ENCODE assay signal across 15 mouse cellular contexts in the genomic region with DNA sequence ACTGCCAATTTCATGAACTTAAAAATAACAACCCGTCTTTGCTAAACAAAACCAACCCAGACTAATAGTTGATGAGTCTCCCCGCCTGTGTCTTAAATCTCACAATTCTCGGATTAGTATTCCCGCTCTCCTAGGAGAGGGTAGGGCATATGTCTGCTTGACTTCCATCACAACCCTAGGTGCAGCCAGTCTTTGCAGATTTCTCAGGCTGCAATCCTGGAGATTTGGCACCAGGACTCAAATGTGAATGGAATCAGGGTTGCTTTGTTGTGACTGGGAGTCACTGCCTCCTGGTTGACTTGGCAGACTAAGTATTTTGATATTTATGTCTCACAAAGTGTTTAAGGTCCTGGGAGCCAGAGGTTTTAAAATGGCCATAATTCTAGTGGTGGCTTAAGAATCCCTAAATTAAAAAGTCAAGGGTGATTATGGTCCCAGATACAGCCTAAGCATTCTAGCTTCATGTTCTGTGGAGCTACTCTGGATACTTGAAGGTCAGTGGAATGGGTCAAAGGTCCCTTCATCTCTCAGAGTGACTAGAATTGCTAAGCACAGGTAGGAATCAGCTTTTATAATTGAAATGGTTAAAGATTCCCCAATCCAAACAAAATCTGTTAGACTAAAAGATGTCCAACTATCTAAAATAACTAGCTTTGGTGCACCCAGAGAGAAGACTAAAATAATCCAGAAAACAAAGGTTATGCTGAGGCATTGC. TPM values are rescaled to one million over a fixed set of nuclear protein-coding genes. Genes with fewer than 3 reads are reported as not detected.
A peak's percentile ranks its signal among the peaks of the same experiment; 100 is the strongest.
DNase-seq lines count a peak whose midpoint lies in the region; ATAC-seq and TF ChIP-seq lines count a peak whose summit lies in the region.
"Had no signal": no experiment of that assay in that cellular context is flagged by ENCODE, and none has a peak within 500 bp of the region (broad histone marks: within the 10 kb centered on the region; RNA-seq: fewer than 3 reads in every experiment).

No protein-coding gene starts in this region.

- no peaks in the 10 kb centered on the region for H3K36me3 ChIP-seq in heart, embryonic 15.5 days
- H3K36me3 ChIP-seq in kidney, embryonic 15.5 days, result no peaks in the 10 kb centered on the region
- H3K36me3 ChIP-seq in stomach, embryonic 16.5 days (ENCODE audit: control insufficient read depth, insufficient read depth, low read length), result no peaks in the 10 kb centered on the region
- H3K36me3 ChIP-seq in stomach, postnatal 0 days (ENCODE audit: control insufficient read depth, insufficient read depth, low read length), result no peaks in the 10 kb centered on the region
- H3K36me3 ChIP-seq: hindbrain, embryonic 13.5 days; liver, embryonic 13.5 days; neural tube, embryonic 12.5 days had no signal

- no peak for ATAC-seq in heart, embryonic 15.5 days (replicated peaks; ENCODE audit: insufficient number of reproducible peaks, insufficient read depth, low FRiP score, low read depth)
- ATAC-seq in kidney, embryonic 15.5 days (replicated peaks; ENCODE audit: low FRiP score), result no peak
- ATAC-seq in stomach, embryonic 16.5 days (ENCODE audit: insufficient read depth, low FRiP score), result no peak
- no peak for ATAC-seq in stomach, postnatal 0 days (ENCODE audit: low FRiP score, low TSS enrichment)
- ATAC-seq: forebrain, embryonic 14.5 days; midbrain, embryonic 16.5 days had no signal

- no peak for TF ChIP-seq CTCF in stomach, postnatal 0 days (IDR thresholded peaks at IDR 0.05; ENCODE audit: low read depth)

- WGBS in heart, embryonic 15.5 days, result 60% methylated on average over 4 of the region's 4 CpGs
- WGBS in kidney, embryonic 15.5 days, result 57% methylated on average over 4 of the region's 4 CpGs
- 48% methylated on average over 4 of the region's 4 CpGs for WGBS in stomach, embryonic 16.5 days
- 38% methylated on average over 4 of the region's 4 CpGs for WGBS in stomach, postnatal 0 days

- 0 out of 2 replicates have a peak overlapping the region, but pooled peaks have one; percentile 25 for H3K27ac ChIP-seq in heart, embryonic 15.5 days
- peak overlapping the region; percentile 96 for H3K27ac ChIP-seq in kidney, embryonic 15.5 days
- H3K27ac ChIP-seq in stomach, embryonic 16.5 days (ENCODE audit: low read length), result 0 out of 2 replicates have a peak overlapping the region, but pooled peaks have one; percentile 19
- no peak overlapping the region for H3K27ac ChIP-seq in stomach, postnatal 0 days (replicated peaks)
- H3K27ac ChIP-seq: hindbrain, embryonic 13.5 days; liver, embryonic 13.5 days; neural tube, embryonic 12.5 days had no signal

- H3K9me3 ChIP-seq in heart, embryonic 15.5 days (replicated peaks), result no peaks in the 10 kb centered on the region
- no peaks in the 10 kb centered on the region for H3K9me3 ChIP-seq in kidney, embryonic 15.5 days (replicated peaks)
- H3K9me3 ChIP-seq in stomach, embryonic 16.5 days (replicated peaks; ENCODE audit: control insufficient read depth, low read length), result no peaks in the 10 kb centered on the region
- H3K9me3 ChIP-seq in stomach, postnatal 0 days (ENCODE audit: control insufficient read depth, low read length), result no peaks in the 10 kb centered on the region
- H3K9me3 ChIP-seq: hindbrain, embryonic 13.5 days; liver, embryonic 13.5 days; neural tube, embryonic 12.5 days had no signal

- TF ChIP-seq EP300 in stomach, postnatal 0 days (optimal IDR thresholded peaks at IDR 0.05), result no peak

- H3K4me2 ChIP-seq in heart, embryonic 15.5 days, result no peak overlapping the region
- no peak overlapping the region for H3K4me2 ChIP-seq in kidney, embryonic 15.5 days
- H3K4me2 ChIP-seq in stomach, embryonic 16.5 days (ENCODE audit: low read depth, low read length), result no peak overlapping the region
- H3K4me2 ChIP-seq in stomach, postnatal 0 days (replicated peaks; ENCODE audit: low read depth), result no peak overlapping the region
- H3K4me2 ChIP-seq: hindbrain, embryonic 13.5 days; neural tube, embryonic 12.5 days had no signal

- H3K4me1 ChIP-seq in heart, embryonic 15.5 days (replicated peaks), result peaks cover 29% of the 10 kb centered on the region
- peaks cover 56% of the 10 kb centered on the region for H3K4me1 ChIP-seq in kidney, embryonic 15.5 days
- H3K4me1 ChIP-seq in stomach, embryonic 16.5 days (ENCODE audit: control insufficient read depth, insufficient read depth, low read length), result peaks cover 23% of the 10 kb centered on the region; the same call in 1 of the 2 replicates
- H3K4me1 ChIP-seq in stomach, postnatal 0 days (replicated peaks; ENCODE audit: control insufficient read depth, insufficient read depth), result no peaks in the 10 kb centered on the region; the same call in 1 of the 2 replicates

- H3K9ac ChIP-seq in heart, embryonic 15.5 days, result no peak overlapping the region
- H3K9ac ChIP-seq in kidney, embryonic 15.5 days, result no peak overlapping the region
- no peak overlapping the region for H3K9ac ChIP-seq in stomach, embryonic 16.5 days (ENCODE audit: low read length)
- H3K9ac ChIP-seq in stomach, postnatal 0 days (ENCODE audit: low read length), result no peak overlapping the region
- H3K9ac ChIP-seq: hindbrain, embryonic 13.5 days; liver, embryonic 13.5 days; neural tube, embryonic 12.5 days had no signal

- no peak for DNase-seq in heart, postnatal 14 days
- DNase-seq in kidney, adult 18-20 months, result no peak
- DNase-seq in stomach, postnatal 0 days (ENCODE audit: low spot score), result no peak
- DNase-seq in cerebellum, postnatal 4 days (ENCODE audit: low spot score in 2 of 2), result no peak
- DNase-seq: adrenal gland, adult 8-10 months; liver, embryonic 13.5 days; right cerebral cortex, postnatal 14 days; thymus, adult 18-20 months had no signal

- H3K4me3 ChIP-seq in heart, embryonic 15.5 days, result no peak overlapping the region
- H3K4me3 ChIP-seq in kidney, embryonic 15.5 days (replicated peaks), result no peak overlapping the region
- no peak overlapping the region for H3K4me3 ChIP-seq in stomach, embryonic 16.5 days (replicated peaks; ENCODE audit: low read length)
- H3K4me3 ChIP-seq in stomach, postnatal 0 days (ENCODE audit: low read depth, low read length), result no peak overlapping the region
- H3K4me3 ChIP-seq: hindbrain, embryonic 13.5 days; liver, embryonic 13.5 days; neural tube, embryonic 12.5 days had no signal

- no peaks in the 10 kb centered on the region for H3K27me3 ChIP-seq in heart, embryonic 15.5 days
- H3K27me3 ChIP-seq in kidney, embryonic 15.5 days, result no peaks in the 10 kb centered on the region
- no peaks in the 10 kb centered on the region for H3K27me3 ChIP-seq in stomach, embryonic 16.5 days (ENCODE audit: control insufficient read depth, insufficient read depth, low read length)
- no peaks in the 10 kb centered on the region for H3K27me3 ChIP-seq in stomach, postnatal 0 days (ENCODE audit: control insufficient read depth, insufficient read depth, low read length)
- H3K27me3 ChIP-seq: hindbrain, embryonic 13.5 days; liver, embryonic 13.5 days; neural tube, embryonic 12.5 days had no signal

- intact Hi-C loops in heart, postnatal 14 days (cut with DNase I), result loop anchor here (1.0 kb wide), 1 partner anchor 217 kb away; no protein-coding TSS in a partner anchor

RNA-seq across cellular contexts. Expression of gene Gab2, which starts 1.6 kb away (rescaled TPM):
- 6.1 and 8.0 TPM in 2 replicates for polyA plus RNA-seq in heart, embryonic 15.5 days (2015; fragmentation: Nextera tagmentation; extraction: Ambion mirVana)
- total RNA-seq in heart, postnatal 14 days (2021), result 10 to 100 TPM; 16.9 to 20.9 TPM
- polyA plus RNA-seq in kidney, embryonic 15.5 days (2015; fragmentation: Nextera tagmentation; extraction: Ambion mirVana), result 13.1 and 14.5 TPM in 2 replicates
- polyA plus RNA-seq in stomach, embryonic 16.5 days (2015; fragmentation: Nextera tagmentation; extraction: Ambion mirVana), result 8.3 TPM in 2 replicates
- polyA plus RNA-seq in stomach, postnatal 0 days (2015; fragmentation: Nextera tagmentation; extraction: Ambion mirVana), result 3.2 and 3.4 TPM in 2 replicates
